Mouse (Mus musculus): ENCODE measurements around the gene Stat3. TPM values are rescaled to one million over a fixed set of nuclear protein-coding genes. Genes with fewer than 3 reads are reported as not detected.

Gene Stat3
- 10 to 100 TPM; 38.1 to 48.6 TPM for total RNA-seq (2021)
- long read RNA-seq, experiment 1, full-length matches to known transcripts, result 65 of 75 reads
- long read RNA-seq, experiment 1, partial matches to known transcripts, result 4 of 75 reads
- long read RNA-seq, experiment 1, other reads (novel, unspliced or antisense), result 6 of 75 reads
- long read RNA-seq, experiment 2, full-length matches to known transcripts, result 53 of 75 reads
- long read RNA-seq, experiment 2, partial matches to known transcripts, result 7 of 75 reads
- long read RNA-seq, experiment 2, other reads (novel, unspliced or antisense), result 15 of 75 reads

GRCm38 (mm10) chr11:100939512-100940151 lies at the start of gene Stat3:
Gene Stat3, minus strand, starts transcription at chr11:100939540.
- DNase-seq (ENCODE audit: low spot score), result peak; percentile 100

GRCm38 (mm10) chr11:100988674-100989073 lies 49.3 kb upstream of the Stat3 start:
- DNase-seq (ENCODE audit: low spot score), result no peak

- DNase-seq (ENCODE audit: low spot score), result no peak
These were observed 46.3 kb upstream of the Stat3 start for GRCm38 (mm10) chr11:100985607-100986006.

DNA sequence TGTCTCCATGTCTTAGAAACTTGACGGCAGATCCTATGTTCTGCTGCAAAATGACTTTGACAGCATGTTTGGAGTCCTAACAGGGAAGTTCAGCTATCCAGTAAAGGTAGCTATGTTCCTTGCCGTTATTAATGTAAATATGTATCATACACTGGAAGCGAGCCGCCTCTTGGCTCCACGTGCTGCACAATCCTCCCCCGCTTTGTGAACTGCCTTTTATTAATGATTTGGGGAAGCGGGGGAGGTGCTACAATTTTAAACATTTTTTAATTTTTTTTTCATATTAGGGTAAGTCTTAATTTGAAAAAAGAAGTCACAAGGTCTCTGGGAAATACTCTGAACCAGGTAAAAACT lies 44.4 kb upstream of the Stat3 start:
- no peak for DNase-seq (ENCODE audit: low spot score)

GRCm38 (mm10) chr11:100983125-100983777 lies 43.9 kb upstream of the Stat3 start:
- peak; percentile 87 for DNase-seq (ENCODE audit: low spot score)

DNA sequence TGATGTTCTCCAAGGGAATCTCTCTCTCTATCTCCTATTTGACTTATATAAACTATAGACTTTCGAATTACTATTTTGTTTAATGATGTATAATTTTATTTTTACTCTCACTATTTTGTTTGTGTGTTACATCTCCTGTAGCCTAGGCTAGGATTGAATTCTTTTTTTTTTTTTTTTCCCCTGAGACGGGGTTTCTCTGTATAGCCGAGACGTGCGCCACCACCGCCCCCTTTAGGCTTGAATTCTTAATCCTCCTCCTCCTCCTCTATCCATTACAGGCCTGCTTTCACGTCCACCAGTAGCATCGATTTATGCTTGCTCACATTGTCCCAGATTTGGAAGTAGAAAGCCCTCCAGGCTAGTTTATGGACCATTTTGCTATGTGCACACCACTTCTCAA lies 42.7 kb upstream of the Stat3 start:
- DNase-seq (ENCODE audit: low spot score), result no peak

GRCm38 (mm10) chr11:100981236-100981635 lies 41.9 kb upstream of the Stat3 start:
- no peak for DNase-seq (ENCODE audit: low spot score)

DNA sequence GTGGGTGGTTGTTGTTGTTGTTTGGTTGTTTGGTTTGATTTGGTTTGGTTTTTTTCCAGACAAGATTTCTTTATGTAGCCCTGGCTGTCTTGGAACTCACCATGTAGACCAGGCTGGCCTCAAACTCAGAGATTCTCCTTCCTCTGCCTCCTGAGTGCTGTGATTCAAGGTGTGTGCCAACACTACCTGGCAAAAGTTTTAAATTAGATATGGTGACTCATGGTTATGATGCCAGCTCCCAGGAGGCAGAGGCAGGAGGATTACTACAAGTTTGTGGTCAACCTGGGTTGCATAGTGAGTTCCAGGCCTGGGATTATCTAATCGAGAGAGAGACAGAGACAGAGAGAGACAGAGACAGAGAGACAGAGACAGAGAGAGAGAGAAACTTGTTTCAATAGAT lies 41.1 kb upstream of the Stat3 start:
- DNase-seq (ENCODE audit: low spot score), result no peak

DNA sequence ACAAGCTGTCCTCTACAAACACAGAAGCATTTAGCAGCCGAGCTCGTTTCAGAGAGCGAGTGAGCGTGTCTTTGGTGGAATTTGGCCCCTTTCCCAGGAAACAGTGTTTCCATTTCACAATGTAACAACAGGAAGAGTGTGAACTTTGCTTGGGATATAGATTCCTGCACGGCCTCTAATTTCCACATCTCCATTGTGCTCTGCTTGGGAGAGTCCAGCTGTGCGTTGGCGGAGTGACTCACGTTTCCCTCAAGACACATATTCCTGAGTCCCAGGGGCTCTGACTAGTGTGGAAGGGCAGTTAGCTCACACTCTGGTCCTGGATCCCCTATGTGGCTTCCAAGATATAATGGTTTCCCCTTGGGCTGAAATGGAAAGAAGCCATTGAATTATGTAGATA lies 40.5 kb upstream of the Stat3 start:
- DNase-seq (ENCODE audit: low spot score), result peak; percentile 52

- no peak for DNase-seq (ENCODE audit: low spot score)
These were observed 35.9 kb upstream of the Stat3 start for GRCm38 (mm10) chr11:100975241-100975640.

- peak; percentile 75 for DNase-seq (ENCODE audit: low spot score)
These were observed 35.1 kb upstream of the Stat3 start for GRCm38 (mm10) chr11:100974381-100974970.

DNA sequence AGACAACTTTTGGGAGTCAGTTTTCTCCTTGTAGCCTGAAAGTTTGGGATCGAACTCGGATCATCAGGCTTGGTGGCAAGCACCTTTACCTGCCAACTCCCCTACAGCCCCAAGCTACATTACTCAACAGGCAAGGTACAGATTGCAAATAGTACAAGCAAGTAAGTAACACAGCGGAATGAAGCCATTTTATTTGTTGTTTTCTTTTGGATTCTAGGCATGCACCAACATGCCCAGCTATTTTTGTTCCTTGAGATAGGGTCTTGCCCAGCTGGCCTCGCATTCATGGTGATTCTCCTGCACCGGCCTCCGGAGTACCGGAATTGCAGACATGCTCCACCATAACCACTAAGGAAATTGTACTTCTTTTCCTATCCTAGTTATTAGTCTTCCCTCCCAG lies 33.9 kb upstream of the Stat3 start:
- DNase-seq (ENCODE audit: low spot score), result no peak

- no peak for DNase-seq (ENCODE audit: low spot score)
These were observed 32.1 kb upstream of the Stat3 start for GRCm38 (mm10) chr11:100971455-100971854.

- peak; percentile 99 for DNase-seq (ENCODE audit: low spot score)
These were observed 31.2 kb upstream of the Stat3 start, which contains the start of gene Cavin1 for GRCm38 (mm10) chr11:100970557-100970937. Gene Cavin1, minus strand, starts transcription at chr11:100970887.

- DNase-seq (ENCODE audit: low spot score), result peak; percentile 75
These were observed 30.6 kb upstream of the Stat3 start for GRCm38 (mm10) chr11:100969744-100970556.

GRCm38 (mm10) chr11:100969189-100969743 lies 29.9 kb upstream of the Stat3 start:
- DNase-seq (ENCODE audit: low spot score), result no peak

DNA sequence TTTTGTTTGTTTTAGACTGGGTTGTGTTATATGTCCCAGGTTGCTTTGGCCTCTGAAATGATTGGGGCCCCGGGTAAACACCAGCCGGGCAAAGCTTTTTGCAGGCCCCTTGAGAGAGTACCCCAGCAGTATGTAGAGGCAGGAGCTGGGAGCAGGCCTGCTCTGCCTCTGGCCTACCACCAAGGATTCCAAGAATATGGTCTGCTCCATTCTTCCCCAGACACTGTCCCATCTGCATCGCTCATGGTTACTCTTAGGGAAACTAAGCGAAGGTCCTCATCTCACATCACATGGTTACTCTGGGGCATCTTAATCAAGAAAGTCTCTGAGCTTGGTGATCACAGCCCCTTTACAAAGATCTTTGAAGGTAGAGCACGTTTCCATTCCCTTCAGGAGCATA lies 29.2 kb upstream of the Stat3 start:
- DNase-seq (ENCODE audit: low spot score), result no peak

GRCm38 (mm10) chr11:100967881-100968420 lies 28.6 kb upstream of the Stat3 start:
- DNase-seq (ENCODE audit: low spot score), result no peak

GRCm38 (mm10) chr11:100967376-100967775 lies 28.0 kb upstream of the Stat3 start:
- DNase-seq (ENCODE audit: low spot score), result no peak

DNA sequence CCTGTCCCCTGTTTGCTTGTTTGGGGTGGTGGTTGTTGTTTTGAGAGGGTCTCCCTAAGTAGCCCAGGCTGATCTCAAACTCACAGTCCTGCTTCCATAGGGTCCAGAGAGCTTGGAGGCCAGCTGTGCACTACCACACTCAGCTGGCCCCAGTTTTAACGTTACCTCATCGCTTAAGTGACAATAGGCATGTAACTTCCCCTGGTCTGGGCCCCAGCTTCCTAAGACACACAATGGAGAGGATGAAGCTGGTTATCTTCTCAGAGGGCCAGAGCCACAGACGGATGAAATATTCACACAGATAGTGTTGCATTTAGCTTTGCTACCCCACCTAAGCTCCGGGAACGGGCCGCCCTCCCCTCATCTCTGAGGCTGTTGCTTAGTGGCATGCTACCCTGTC lies 26.4 kb upstream of the Stat3 start:
- DNase-seq (ENCODE audit: low spot score), result no peak
